Mouse (Mus musculus) G1E (cell line): Measurements from ENCODE around the gene Plxna2. TPM values are rescaled to one million over a fixed set of nuclear protein-coding genes. Genes with fewer than 3 reads are reported as not detected.

ENCODE experiments used
- ATAC-seq: 2 replicates; pipeline ENCODE4 v1.8.0; 2016; ENCODE audit warnings: mild to moderate bottlenecking; ENCODE audit not compliant: insufficient number of reproducible peaks, poor library complexity, low FRiP score, severe bottlenecking; ENCODE audit errors: extremely low read depth
- DNase-seq: peaks from one replicate; pipeline ENCODE4 v3.0.0; 2012; ENCODE audit warnings: low spot score
- H3K27me3 ChIP-seq: 2 replicates; pipeline ENCODE4 v1.6.1; 2012; ENCODE audit warnings: mild to moderate bottlenecking, low read length, inconsistent platforms; ENCODE audit not compliant: insufficient read depth
- H3K36me3 ChIP-seq: replicated peaks from 2 replicates; pipeline ENCODE3; 2012; ENCODE audit warnings: mild to moderate bottlenecking, inconsistent platforms
- H3K4me1 ChIP-seq: 2 replicates; pipeline ENCODE4 v1.6.1; 2012; ENCODE audit warnings: low read depth, low read length, inconsistent platforms, mixed read lengths; ENCODE audit not compliant: insufficient read depth
- H3K4me3 ChIP-seq: 2 replicates; pipeline ENCODE4 v1.5.1; 2012; ENCODE audit warnings: low read depth, mild to moderate bottlenecking, inconsistent platforms, low read length, moderate library complexity, mixed read lengths
- H3K9me3 ChIP-seq: replicated peaks from 2 replicates; pipeline ENCODE4 v1.6.1; 2012; ENCODE audit warnings: inconsistent platforms
- CTCF ChIP-seq: IDR thresholded peaks from 2 replicates; pipeline ENCODE4 v1.5.1; 2012; ENCODE audit warnings: low read depth, low read length, inconsistent platforms, mixed read lengths
- GATA1 ChIP-seq: IDR thresholded peaks from 2 replicates; pipeline ENCODE4 v1.6.1; 2012; ENCODE audit warnings: borderline replicate concordance, low read length, inconsistent platforms, mixed read lengths
- GATA2 ChIP-seq: IDR thresholded peaks from 2 replicates; pipeline ENCODE4 v1.6.1; 2012; ENCODE audit warnings: low read depth, low read length, inconsistent platforms, borderline replicate concordance
- POLR2AphosphoS5 ChIP-seq: IDR thresholded peaks from 2 replicates; pipeline ENCODE4 v1.6.1; 2012; ENCODE audit warnings: low read depth, low read length, inconsistent platforms; ENCODE audit not compliant: insufficient replicate concordance
- TAL1 ChIP-seq: conservative IDR thresholded peaks from 2 replicates; pipeline ENCODE4 v1.6.1; 2012; ENCODE audit warnings: low read depth, low read length, inconsistent platforms, mixed read lengths
- polyA plus RNA-seq: library from polyadenylated mRNA; stranded (reverse); fragments of >175 nt; gene quantifications from 2 replicates; pipeline ENCODE4 v1.2.3, GENCODE M21; 2012
- total RNA-seq, 2 experiments: library from RNA; stranded (forward) in 1 of 2; stranded (reverse) in 1 of 2; fragments of 200-1000 nt in 1 of 2; fragments of >200 nt in 1 of 2; fragmentation: Nextera tagmentation in 1 of 2; gene quantifications; 2 replicates each; pipeline ENCODE4 v1.2.3; 2014 to 2017

Plxna2 gene
- total and polyA plus RNA-seq, 3 experiments, result 0.08 to 0.38 TPM; not detected in 1

DNA sequence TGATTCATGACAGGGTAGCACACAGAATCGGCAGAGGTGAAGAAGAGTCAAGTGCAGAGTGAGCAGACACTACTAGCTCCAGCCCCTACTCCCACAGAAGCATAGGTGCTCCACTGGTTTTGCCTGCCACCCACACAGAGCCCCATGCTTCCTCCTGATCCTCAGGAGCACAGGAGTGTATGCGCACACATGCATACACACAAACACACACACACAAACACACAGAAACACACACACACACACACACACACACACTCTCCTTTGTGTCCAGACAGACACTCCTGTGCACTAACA lies 234.0 kb downstream of the Plxna2 start:
- Histone ChIP-seq H3K4me3 (no peak overlapping the region), H3K9me3 (no peaks in the 10 kb centered on the region), H3K27me3 (no peaks in the 10 kb centered on the region), H3K4me1 (no peaks in the 10 kb centered on the region), H3K36me3 (no peaks in the 10 kb centered on the region)
- DNase-seq, result no peak
- no peak for TF ChIP-seq POLR2AphosphoS5
- no peak for TF ChIP-seq CTCF
- no peak for TF ChIP-seq GATA1
- TF ChIP-seq GATA2, result no peak
- TF ChIP-seq TAL1, result no peak
- ATAC-seq, result no peak
